Mouse (Mus musculus) ES-Bruce4 (cell line): ENCODE measurements at regions not wholly inside any gene's neighbourhood (a gene's known extent, or its start where the extent isn't known, plus 50 kb on each side); places are given as distances from the start of the nearest gene placed in this dataset.

Source experiments
- CTCF ChIP-seq: IDR thresholded peaks from one replicate; pipeline ENCODE4 v1.8.1; 2011; ENCODE audit warnings: low read depth, low read length
- POLR2A ChIP-seq: IDR thresholded peaks from one replicate; pipeline ENCODE4 v1.8.1; 2011; ENCODE audit warnings: low read length; ENCODE audit not compliant: insufficient read depth

- TF ChIP-seq POLR2A (no peak), CTCF (no peak)
Observed at GRCm38 (mm10) chr13:60318436-60319020, 141.4 kb upstream of the Gas1 start.
